Mouse (Mus musculus) heart, adult 2 months (tissue): ENCODE results near the gene Smurf1. TPM values are rescaled to one million over a fixed set of nuclear protein-coding genes. Genes with fewer than 3 reads are reported as not detected.

ENCODE experiments used
- DNase-seq, 2 experiments: peaks; one replicate each; pipeline ENCODE4 v3.0.0; 2021
- H3K27ac ChIP-seq: fragments of 200-600 bp; 2 replicates; pipeline ENCODE4 v1.8.1; 2022
- H3K27me3 ChIP-seq: fragments of 200-500 bp; 2 replicates; pipeline ENCODE4 v1.6.1; 2012; ENCODE audit warnings: mild to moderate bottlenecking, low read length, inconsistent platforms, mixed read lengths; ENCODE audit not compliant: control insufficient read depth, insufficient read depth
- H3K36me3 ChIP-seq: fragments of 200-500 bp; 2 replicates; pipeline ENCODE4 v1.6.1; 2012; ENCODE audit warnings: low read length, inconsistent platforms; ENCODE audit not compliant: control insufficient read depth, insufficient read depth
- H3K4me1 ChIP-seq: fragments of 200-500 bp; 2 replicates; pipeline ENCODE4 v1.6.1; 2011; ENCODE audit warnings: low read length; ENCODE audit not compliant: control insufficient read depth, insufficient read depth
- H3K4me3 ChIP-seq: fragments of 200-600 bp; 2 replicates; pipeline ENCODE4 v1.8.1; 2022
- H3K79me2 ChIP-seq: fragments of 200-500 bp; replicated peaks from 2 replicates; pipeline ENCODE4 v1.6.1; 2012; ENCODE audit warnings: mild to moderate bottlenecking, inconsistent platforms, low read length, moderate library complexity, mixed read lengths; ENCODE audit not compliant: control insufficient read depth, insufficient read depth
- H3K9ac ChIP-seq: fragments of 200-500 bp; 2 replicates; pipeline ENCODE4 v1.6.1; 2012; ENCODE audit warnings: low read depth, mild to moderate bottlenecking, control low read depth, inconsistent platforms, low read length, mixed read lengths
- CTCF ChIP-seq: fragments of 200-600 bp; IDR thresholded peaks from 2 replicates; pipeline ENCODE4 v1.8.1; 2022; ENCODE audit warnings: antibody characterized with exemption, mild to moderate bottlenecking, moderate library complexity
- EP300 ChIP-seq: fragments of 200-500 bp; IDR thresholded peaks from 2 replicates; pipeline ENCODE4 v1.6.1; 2011; ENCODE audit warnings: low read depth, low read length, control low read depth; ENCODE audit not compliant: insufficient read depth
- POLR2A ChIP-seq: fragments of 200-500 bp; IDR thresholded peaks from 2 replicates; pipeline ENCODE4 v1.6.1; 2011; ENCODE audit warnings: mild to moderate bottlenecking, low read depth, low read length, control low read depth; ENCODE audit not compliant: insufficient read depth
- WGBS: fragments of 180-500 bp; shearing (Covaris S2); methylation state at CpG from one replicate; pipeline ENCODE4 v1.1.7; 2018; 5-methylcytosine and 5-hydroxymethylcytosine counted together
- intact Hi-C: fragments of 180-260 bp; cut with DNase I; formaldehyde crosslinking; loops from one replicate; pipeline ENCODE4 v1.15.1; 2025
- polyA plus RNA-seq: library from polyadenylated mRNA; depleted of rRNA; stranded (reverse); fragments of >200 nt; gene quantifications from 2 replicates; pipeline ENCODE4 v1.2.3, GENCODE M21; 2012
- total RNA-seq, 2 experiments: library from RNA; stranded (reverse); gene quantifications; 2 replicates each; pipeline ENCODE4 v1.2.3; 2021

Gene Smurf1
- total and polyA plus RNA-seq, 3 experiments = 23.1 to 27.0 (median 26.6) TPM

- H3K9ac ChIP-seq = no peak overlapping the region
- H3K36me3 ChIP-seq = no peaks in the 10 kb centered on the region
- WGBS = 84% methylated on average over 1 of the region's 1 CpGs
- H3K27me3 ChIP-seq = no peaks in the 10 kb centered on the region
- intact Hi-C loops = no loop called here
- H3K27ac ChIP-seq = no peak overlapping the region
- H3K79me2 ChIP-seq = no peaks in the 10 kb centered on the region
- H3K4me3 ChIP-seq = no peak overlapping the region
- DNase-seq = no peak
- peaks cover 2% of the 10 kb centered on the region for H3K4me1 ChIP-seq
- TF ChIP-seq CTCF (peak; percentile 62), EP300 (no peak), POLR2A (no peak)
Observed at GRCm38 (mm10) chr5:144871775-144872174, 93.9 kb downstream of the Smurf1 start.

- no peak overlapping the region for H3K4me3 ChIP-seq
- peak overlapping the region; percentile 24; the same call in 1 of the 2 replicates for H3K27ac ChIP-seq
- H3K79me2 ChIP-seq = no peaks in the 10 kb centered on the region
- H3K36me3 ChIP-seq = no peaks in the 10 kb centered on the region
- peaks cover under 1% of the 10 kb centered on the region for H3K4me1 ChIP-seq
- no peaks in the 10 kb centered on the region for H3K27me3 ChIP-seq
- H3K9ac ChIP-seq = no peak overlapping the region
- DNase-seq = no peak
- WGBS = 45% methylated on average over 7 of the region's 7 CpGs
- no peak for TF ChIP-seq CTCF
- TF ChIP-seq POLR2A = no peak
- TF ChIP-seq EP300 = no peak
- intact Hi-C loops = no loop called here
Observed at GRCm38 (mm10) chr5:144870782-144871181, 94.9 kb downstream of the Smurf1 start.

- Histone ChIP-seq H3K4me1 (no peaks in the 10 kb centered on the region; the same call in 1 of the 2 replicates), H3K9ac (no peak overlapping the region), H3K27ac (no peak overlapping the region), H3K4me3 (no peak overlapping the region), H3K27me3 (no peaks in the 10 kb centered on the region), H3K79me2 (no peaks in the 10 kb centered on the region), H3K36me3 (no peaks in the 10 kb centered on the region)
- TF ChIP-seq POLR2A = no peak
- no peak for TF ChIP-seq CTCF
- TF ChIP-seq EP300 = no peak
- intact Hi-C loops = no loop called here
- WGBS = 50% methylated on average over 7 of the region's 7 CpGs
- no peak for DNase-seq
Observed at GRCm38 (mm10) chr5:144869466-144869865, 96.2 kb downstream of the Smurf1 start.

GRCm38 (mm10) chr5:144866923-144867322 lies 98.7 kb downstream of the Smurf1 start:
- intact Hi-C loops = no loop called here
- 63% methylated on average over 8 of the region's 8 CpGs for WGBS
- no peaks in the 10 kb centered on the region; the same call in 1 of the 2 replicates for H3K4me1 ChIP-seq
- H3K36me3 ChIP-seq = no peaks in the 10 kb centered on the region
- H3K4me3 ChIP-seq = no peak overlapping the region
- DNase-seq = no peak
- H3K79me2 ChIP-seq = no peaks in the 10 kb centered on the region
- TF ChIP-seq CTCF (peak; percentile 63), POLR2A (no peak)
- H3K27ac ChIP-seq = no peak overlapping the region
- H3K27me3 ChIP-seq = no peaks in the 10 kb centered on the region
- H3K9ac ChIP-seq = no peak overlapping the region

- no peak overlapping the region for H3K9ac ChIP-seq
- no peak for DNase-seq
- no peak overlapping the region for H3K27ac ChIP-seq
- H3K4me1 ChIP-seq = no peaks in the 10 kb centered on the region
- H3K27me3 ChIP-seq = no peaks in the 10 kb centered on the region
- WGBS = 97% methylated on average over 8 of the region's 8 CpGs
- no peaks in the 10 kb centered on the region for H3K79me2 ChIP-seq
- H3K4me3 ChIP-seq = no peak overlapping the region
- no peaks in the 10 kb centered on the region for H3K36me3 ChIP-seq
- TF ChIP-seq EP300 (no peak), CTCF (no peak), POLR2A (no peak)
- intact Hi-C loops = no loop called here
Observed at GRCm38 (mm10) chr5:144860913-144861312, 104.7 kb downstream of the Smurf1 start.

- DNase-seq = peak in 1 of 2 experiments; percentile 35
- WGBS = 84% methylated on average over 9 of the region's 9 CpGs
- no peaks in the 10 kb centered on the region for H3K36me3 ChIP-seq
- TF ChIP-seq CTCF (no peak), EP300 (no peak), POLR2A (no peak)
- no peaks in the 10 kb centered on the region for H3K4me1 ChIP-seq
- no peak overlapping the region for H3K4me3 ChIP-seq
- no peaks in the 10 kb centered on the region for H3K79me2 ChIP-seq
- intact Hi-C loops = no loop called here
- H3K27me3 ChIP-seq = no peaks in the 10 kb centered on the region
- H3K27ac ChIP-seq = no peak overlapping the region
- no peak overlapping the region for H3K9ac ChIP-seq
Observed at GRCm38 (mm10) chr5:144859284-144859683, 106.4 kb downstream of the Smurf1 start.
